Mouse (Mus musculus) liver, adult 2 months (tissue): ENCODE data around the gene Ltbp2.

Source experiments
- CTCF ChIP-seq: fragments of 200-500 bp; IDR thresholded peaks from 2 replicates; pipeline ENCODE4 v1.5.1; 2011; ENCODE audit warnings: low read depth, low read length, control low read depth
- POLR2A ChIP-seq: fragments of 200-500 bp; IDR thresholded peaks from 2 replicates; pipeline ENCODE4 v1.6.1; 2011; ENCODE audit warnings: low read length, control low read depth; ENCODE audit not compliant: insufficient read depth; ENCODE audit errors: extremely low read depth

DNA sequence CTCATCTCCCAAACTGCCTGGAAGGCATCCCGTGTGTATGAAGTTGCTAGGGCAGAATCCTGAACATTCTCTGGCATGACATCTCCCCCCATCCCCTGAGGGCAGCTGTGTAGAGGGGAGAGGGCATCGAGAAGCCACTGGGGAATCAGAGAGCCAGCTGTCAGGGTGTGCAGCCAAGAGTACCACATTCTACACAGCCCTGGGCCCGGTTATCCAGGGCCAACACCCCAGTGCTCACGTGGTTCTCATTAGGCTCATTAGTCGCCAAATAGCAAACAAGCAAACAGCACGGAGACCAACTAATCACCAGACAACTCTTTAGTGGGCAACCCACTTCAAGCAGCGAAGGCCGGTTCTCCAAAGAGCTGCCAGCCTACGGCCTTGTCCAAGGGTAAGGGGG lies 10.9 kb downstream of the Ltbp2 start:
- TF ChIP-seq POLR2A = no peak
- no peak for TF ChIP-seq CTCF
